Mouse (Mus musculus) adrenal gland, postnatal 14 days (tissue): ENCODE results near the gene Stxbp4. TPM values are rescaled to one million over a fixed set of nuclear protein-coding genes. Genes with fewer than 3 reads are reported as not detected.

Experiments used
- DNase-seq: peaks from one replicate; pipeline ENCODE4 v3.0.0; 2021; ENCODE audit warnings: mixed read lengths
- total RNA-seq: library from RNA; stranded (reverse); gene quantifications from 2 replicates; pipeline ENCODE4 v1.2.3, GENCODE M21; 2021

Gene Stxbp4
- total RNA-seq, 1 experiment from 2014 or later: 8.7 TPM

GRCm38 (mm10) chr11:90650231-90650885 is 12.5 kb upstream of the Stxbp4 start:
- DNase-seq: no peak

GRCm38 (mm10) chr11:90649777-90650176 is 11.9 kb upstream of the Stxbp4 start:
- DNase-seq: peak; percentile 17

GRCm38 (mm10) chr11:90638312-90638830 is 487 bp upstream of the Stxbp4 start:
- peak; percentile 74 for DNase-seq

DNA sequence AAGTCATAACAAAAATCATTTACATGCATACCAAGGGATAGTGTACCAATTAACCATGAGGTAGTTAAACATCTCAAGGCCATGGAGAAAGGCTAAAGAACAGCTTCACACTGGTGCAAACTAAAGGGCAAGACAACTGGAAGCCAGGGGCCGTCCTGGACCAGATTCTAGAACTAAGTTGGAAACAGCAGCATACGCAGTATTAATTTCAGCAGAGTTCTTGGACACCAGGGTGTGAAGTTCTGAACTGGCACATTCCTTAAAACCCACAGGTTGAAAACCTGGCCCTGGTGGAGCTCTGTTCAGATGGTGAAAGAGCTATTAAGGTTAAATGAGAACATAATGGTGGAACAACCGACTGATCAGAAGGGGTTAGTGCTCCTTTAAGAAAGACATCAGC is 3.2 kb downstream of the Stxbp4 start:
- DNase-seq: no peak

GRCm38 (mm10) chr11:90632480-90632879 is 5.4 kb downstream of the Stxbp4 start:
- no peak for DNase-seq

- DNase-seq: no peak
Measured at GRCm38 (mm10) chr11:90627751-90628150, 10.1 kb downstream of the Stxbp4 start.

GRCm38 (mm10) chr11:90625174-90625573 is 12.7 kb downstream of the Stxbp4 start:
- DNase-seq: no peak

DNA sequence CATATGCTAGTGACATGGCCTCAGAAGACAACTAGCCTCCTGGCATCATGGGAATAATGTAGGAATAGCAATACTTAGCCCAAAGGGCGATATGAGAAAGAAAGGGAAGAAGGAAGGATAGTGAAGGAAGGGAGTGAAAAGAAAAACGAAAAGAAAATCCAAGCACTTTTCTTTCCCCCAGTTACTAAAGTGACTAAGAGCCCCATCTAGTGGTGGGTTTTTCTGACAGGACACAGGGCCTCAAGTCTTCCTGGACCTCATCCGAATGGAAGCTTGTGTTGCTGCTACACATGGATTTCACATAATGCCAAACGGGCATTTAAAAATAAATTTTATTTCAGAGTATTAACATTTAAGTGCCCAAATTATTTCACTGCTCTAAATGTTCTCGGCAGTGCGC is 14.4 kb downstream of the Stxbp4 start:
- DNase-seq: peak; percentile 53

DNA sequence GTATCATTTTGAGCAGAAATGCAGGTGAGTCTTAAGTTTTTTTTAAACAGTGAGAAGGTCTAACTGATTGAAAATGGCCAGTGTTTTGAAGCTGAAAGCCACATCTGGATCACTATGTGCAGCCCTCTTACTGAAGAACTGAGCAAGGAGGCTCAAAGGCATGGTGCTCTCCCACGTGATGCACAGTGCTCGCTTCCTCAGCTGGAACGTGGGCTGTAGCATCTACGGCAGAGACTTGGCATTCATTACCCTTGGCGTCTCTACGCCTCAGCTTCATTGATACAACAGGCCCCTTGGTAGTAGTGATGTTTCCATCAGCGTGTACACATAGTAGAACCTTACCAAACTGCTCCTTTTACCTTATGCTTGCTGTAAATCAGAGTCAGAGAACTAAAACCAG is 15.4 kb downstream of the Stxbp4 start:
- DNase-seq: no peak

GRCm38 (mm10) chr11:90622044-90622443 is 15.8 kb downstream of the Stxbp4 start:
- DNase-seq: no peak

- no peak for DNase-seq
Measured at GRCm38 (mm10) chr11:90616431-90616830, 21.5 kb downstream of the Stxbp4 start.

GRCm38 (mm10) chr11:90614743-90615142 is 23.1 kb downstream of the Stxbp4 start:
- DNase-seq: no peak

DNA sequence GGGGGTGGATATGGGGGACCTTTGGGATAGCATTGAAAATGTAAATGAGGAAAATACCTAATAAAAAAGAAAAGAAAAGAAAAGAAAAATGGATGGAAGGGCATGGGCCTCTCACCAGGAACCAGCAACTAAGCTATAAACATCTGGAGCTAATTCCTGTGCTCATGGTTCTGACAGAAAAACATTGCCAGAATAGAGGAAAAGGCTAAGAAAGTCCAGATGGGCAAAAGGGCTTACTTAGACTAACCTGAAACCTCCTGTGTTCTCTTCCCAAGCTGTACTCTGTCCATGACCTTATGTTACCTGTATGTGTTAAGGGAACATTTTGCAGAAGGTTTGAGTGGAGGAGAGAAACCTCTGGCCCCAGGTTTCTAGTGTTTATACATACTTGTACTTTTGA is 25.8 kb downstream of the Stxbp4 start:
- DNase-seq: no peak

DNA sequence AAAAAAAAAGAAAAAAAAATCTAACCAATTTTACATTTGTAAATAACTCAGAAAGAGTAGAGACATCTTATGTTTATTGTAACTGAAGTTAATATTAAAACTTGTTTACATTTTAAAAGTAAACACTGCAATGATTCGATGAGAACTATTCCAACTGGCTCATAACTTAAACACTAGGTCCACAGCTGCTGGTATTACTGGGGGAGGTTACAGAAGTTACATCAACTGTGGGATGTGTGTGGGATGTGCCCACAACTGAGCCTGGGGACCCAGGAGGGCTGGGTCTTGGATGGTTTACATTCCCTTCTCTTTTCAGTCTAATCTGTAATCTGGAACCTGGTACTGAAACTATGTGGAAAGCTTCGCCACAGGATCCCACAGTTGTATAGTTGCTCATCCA is 34.8 kb downstream of the Stxbp4 start:
- no peak for DNase-seq

- no peak for DNase-seq
Measured at GRCm38 (mm10) chr11:90595826-90596225, 42.1 kb downstream of the Stxbp4 start.

DNA sequence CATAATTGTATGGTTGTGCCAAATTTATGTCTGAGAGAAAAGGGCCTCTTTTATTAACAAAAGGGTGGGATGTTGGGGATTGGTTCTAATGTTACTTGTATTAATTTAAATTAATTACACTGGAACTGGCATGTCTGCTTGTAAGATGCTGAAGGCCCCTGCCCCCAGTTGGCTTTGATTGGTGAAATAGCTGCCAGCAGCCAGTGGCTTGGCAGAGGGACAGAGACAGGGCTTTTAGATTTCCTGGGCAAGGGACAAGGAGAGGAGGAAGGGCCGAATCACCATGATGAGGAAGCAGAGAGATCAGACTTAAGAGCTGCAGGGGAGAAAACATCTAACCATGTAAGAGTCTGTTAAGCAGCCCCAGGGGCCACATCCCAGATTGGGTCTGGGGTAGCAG is 46.9 kb downstream of the Stxbp4 start:
- DNase-seq: peak; percentile 19

- peak; percentile 69 for DNase-seq
Measured at GRCm38 (mm10) chr11:90586203-90586602, 51.7 kb downstream of the Stxbp4 start.

- no peak for DNase-seq
Measured at GRCm38 (mm10) chr11:90585754-90586153, 52.1 kb downstream of the Stxbp4 start.

DNA sequence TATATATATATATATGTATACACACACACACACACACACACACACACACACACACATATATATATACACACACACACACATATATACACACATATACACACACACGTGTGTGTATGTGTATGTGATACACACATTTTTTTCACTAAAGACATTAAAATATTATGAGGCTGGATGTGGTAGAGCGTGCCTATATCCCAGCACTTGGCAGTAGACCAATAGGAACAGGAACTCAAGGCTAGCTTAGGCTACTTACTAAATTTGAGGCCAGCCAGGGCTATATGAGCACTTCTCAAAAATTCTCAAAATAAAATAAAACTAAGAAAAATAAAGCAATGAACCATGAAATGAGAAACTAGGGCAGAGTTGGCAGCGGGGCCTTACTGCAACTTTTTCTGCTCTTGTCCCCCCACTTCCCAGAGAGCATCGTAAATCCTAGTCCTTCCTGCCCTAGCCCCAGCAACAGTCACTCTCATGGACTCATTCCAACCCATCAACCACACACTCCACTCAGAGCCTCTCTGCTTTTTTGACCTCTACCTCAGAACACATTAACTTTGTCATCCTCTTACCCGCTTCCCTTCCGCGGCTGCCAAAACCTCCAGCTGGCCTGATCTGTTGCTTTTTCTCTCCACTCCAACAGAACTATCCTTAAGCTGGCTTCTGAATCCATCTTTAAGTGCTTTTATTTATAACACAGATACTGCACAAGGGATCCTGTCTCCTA is 60.7 kb downstream of the Stxbp4 start:
- no peak for DNase-seq

DNA sequence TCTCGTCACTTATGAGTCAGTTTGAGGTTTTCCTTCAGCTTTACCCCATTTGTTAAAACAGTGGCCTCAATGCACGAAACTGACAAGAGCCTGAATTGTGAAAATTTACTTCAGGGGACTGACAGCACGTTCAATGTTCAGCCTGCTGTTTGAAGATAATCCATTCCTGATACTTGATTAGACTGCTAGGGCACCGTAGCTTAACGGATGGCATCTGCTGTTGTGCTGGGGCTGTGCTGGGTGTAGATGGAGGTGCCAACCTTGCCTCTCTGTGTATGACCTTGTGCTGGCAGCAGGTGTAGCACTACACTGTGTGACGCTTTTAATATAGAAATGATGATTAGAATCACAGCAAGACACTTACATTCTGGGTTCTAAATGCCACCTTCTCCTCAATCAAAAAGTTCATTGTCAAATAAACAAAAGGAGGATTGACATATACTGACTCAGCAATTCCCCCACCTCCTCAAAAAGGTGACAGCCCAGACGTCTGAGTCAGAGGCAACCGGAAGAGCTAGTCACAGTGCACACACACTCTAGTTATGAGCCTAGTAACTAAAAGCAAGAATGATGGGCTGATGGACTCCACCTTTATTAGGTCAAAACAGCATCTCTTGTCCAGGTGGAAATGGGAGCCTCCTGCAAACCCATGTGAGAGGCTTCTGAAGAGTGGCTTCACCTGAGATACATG is 61.5 kb downstream of the Stxbp4 start:
- DNase-seq: no peak

DNA sequence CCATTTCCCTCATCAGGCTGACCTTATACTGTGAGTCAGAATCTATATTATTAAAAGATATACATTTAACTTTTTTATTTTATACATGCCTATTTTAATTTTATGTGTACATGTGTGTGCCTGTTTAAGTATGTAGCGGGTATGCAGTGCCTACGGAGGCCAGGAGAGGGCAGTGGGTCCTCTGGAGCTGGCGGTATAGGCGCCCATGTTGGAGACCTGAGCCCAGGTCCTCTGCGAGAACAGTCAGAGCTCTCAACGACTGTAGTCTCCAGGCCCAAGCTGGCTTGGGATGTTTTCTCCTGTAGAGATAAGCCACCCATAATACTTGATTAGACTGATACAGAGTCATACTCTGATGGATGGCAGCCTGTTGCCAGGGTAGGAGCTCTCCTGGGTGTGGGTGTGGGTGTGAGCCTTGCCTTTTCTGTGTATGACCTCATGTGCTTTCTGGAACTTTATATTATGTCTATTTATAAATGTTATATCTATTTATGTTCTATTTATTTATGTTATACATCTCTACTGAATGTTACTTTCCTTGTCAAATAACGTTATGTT is 62.3 kb downstream of the Stxbp4 start:
- DNase-seq: no peak

- no peak for DNase-seq
Measured at GRCm38 (mm10) chr11:90570646-90571259, 67.1 kb downstream of the Stxbp4 start.
